Mouse (Mus musculus): ENCODE results near the gene Cep57l1. TPM values are rescaled to one million over a fixed set of nuclear protein-coding genes. Genes with fewer than 3 reads are reported as not detected.

Cep57l1 gene
- total RNA-seq, 2 experiments from 2014 or later = 8.5 to 8.6 TPM

DNA sequence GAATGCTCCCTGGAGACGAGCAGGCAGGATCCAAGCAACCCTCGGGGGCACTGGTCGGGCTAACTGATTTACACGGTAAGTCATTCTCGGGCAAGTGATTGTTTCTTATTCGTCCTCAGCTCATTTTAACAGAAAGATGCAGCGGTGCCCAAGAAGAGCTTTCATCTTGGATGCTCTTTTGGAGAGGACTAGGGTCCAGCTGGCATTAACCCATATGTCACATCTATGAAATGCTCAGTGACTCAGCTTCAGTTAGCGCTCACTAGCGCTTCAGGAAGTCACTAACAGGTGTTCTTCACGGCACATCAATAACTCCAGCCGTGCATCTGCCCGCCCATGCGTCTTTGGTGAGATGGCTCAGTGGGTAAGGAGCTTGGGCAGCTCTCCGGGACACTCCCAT is 94.1 kb downstream of the Cep57l1 start:
- TF ChIP-seq CTCF (conservative IDR thresholded peaks at IDR 0.05) = no peak
- no peak overlapping the region; the same call in 1 of the 2 replicates for H3K4me3 ChIP-seq
- DNase-seq (ENCODE audit: low spot score in 2 of 2) = no peak
- no peak overlapping the region for H3K27ac ChIP-seq

DNA sequence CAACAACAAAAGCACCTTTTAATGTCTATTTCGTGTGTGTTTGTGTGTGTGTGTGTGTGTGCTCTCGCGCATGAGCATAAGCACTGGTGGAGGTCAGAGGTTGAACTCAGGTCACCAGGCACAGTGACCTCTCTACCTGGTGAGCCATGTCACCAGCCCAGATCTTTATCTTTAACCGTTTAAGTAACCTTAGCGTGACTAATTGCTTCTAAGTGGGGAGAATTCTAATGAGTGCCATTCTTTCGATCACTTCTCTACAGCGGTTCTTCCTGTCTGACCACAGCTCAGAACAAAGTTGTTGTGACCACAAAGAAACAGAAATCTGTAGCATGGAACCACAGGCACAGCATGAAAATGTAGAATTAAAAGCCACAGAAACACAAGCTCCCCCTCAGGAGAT is 98.2 kb downstream of the Cep57l1 start:
- no peak overlapping the region for H3K4me3 ChIP-seq
- DNase-seq (ENCODE audit: low spot score in 2 of 2) = no peak
- TF ChIP-seq CTCF (conservative IDR thresholded peaks at IDR 0.05) = no peak
- no peak overlapping the region for H3K27ac ChIP-seq

DNA sequence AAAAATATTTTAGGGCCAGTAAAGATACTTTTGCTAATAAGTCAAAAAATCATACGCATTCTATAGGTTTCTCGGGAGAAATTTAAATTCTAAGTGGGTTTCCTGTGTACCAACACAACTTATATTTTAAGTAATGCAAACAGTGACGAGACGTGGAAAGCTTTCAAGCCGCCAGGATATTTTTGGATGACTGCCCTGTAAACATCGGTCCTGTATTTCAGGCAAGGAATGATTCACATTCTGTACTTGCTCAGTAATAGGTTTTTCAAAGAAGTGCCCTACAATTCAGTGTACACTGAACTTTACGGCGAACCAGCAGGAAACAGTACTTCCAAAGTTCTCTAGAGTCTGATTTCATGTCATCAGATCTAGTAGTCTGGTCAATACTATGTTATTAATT is 98.9 kb downstream of the Cep57l1 start:
- Histone ChIP-seq H3K27ac (no peak overlapping the region), H3K4me3 (no peak overlapping the region)
- DNase-seq (ENCODE audit: low spot score in 2 of 2) = no peak
- no peak for TF ChIP-seq CTCF (conservative IDR thresholded peaks at IDR 0.05)

DNA sequence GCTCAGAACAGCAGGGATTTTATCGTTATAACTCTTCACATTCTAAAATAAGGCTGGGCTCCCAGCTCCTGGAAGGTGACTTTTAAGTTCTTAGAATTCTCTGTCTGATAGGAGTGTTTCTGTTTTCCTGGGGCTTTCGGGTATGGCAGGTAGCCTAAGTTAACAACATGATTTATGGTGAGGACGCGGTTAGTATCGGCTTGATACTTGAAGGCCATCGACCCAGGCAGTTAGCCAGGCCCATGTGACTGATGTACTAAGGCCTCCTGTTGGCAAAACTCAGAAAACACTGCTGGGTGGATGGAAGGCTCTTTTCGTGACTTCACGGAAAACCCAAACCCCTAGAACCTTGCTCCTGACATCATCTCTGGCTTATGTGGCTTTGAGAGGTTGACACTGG is 100.3 kb downstream of the Cep57l1 start:
- no peak for TF ChIP-seq CTCF (conservative IDR thresholded peaks at IDR 0.05)
- Histone ChIP-seq H3K4me3 (no peak overlapping the region), H3K27ac (no peak overlapping the region)
- DNase-seq (ENCODE audit: low spot score in 2 of 2) = no peak

DNA sequence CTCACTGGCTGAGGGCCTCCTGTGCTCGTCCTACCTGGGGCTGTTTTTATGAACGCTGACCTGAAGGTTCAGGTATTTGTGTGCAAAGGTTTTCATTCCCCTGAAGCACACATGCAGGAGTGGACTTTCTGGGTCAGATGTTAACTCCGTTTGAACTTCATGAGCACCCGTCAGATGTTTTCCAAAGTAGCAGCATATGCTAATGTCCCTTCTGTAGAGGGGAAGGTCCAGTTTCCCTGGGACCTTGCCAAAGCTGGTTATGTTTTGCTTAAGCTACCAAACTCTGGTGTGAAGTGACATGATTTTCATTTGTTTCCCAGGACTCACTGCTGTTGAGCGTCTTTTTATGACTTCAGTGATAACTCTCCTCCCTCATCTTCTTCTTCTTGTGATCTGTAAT is 110.0 kb downstream of the Cep57l1 start:
- no peak for DNase-seq (ENCODE audit: low spot score in 2 of 2)

DNA sequence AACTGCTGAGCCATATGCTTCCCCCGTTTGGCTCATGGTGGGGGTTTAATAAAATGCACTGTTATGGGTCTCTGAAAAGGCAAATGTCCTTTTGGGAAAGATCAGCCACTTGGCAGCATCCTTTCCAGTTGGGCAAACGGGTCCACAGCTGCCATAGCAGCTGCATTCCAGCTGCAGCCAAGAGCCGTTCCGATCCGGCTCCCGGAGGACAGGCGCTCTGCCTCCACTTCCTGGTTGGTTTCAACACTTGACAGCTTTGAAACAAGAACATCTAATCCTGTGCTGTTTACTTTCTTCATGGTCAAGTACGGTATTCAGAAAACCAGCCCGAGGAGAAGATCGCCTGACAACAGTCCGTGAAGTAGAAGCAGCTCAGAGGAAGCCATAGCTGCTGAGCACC is 112.6 kb downstream of the Cep57l1 start:
- no peak for DNase-seq (ENCODE audit: low spot score in 2 of 2)
- TF ChIP-seq CTCF (conservative IDR thresholded peaks at IDR 0.05) = no peak
- H3K4me3 ChIP-seq = no peak overlapping the region
- no peak overlapping the region for H3K27ac ChIP-seq

More for the DNA sequence above, 110.0 kb downstream of the Cep57l1 start:
- TF ChIP-seq CTCF (conservative IDR thresholded peaks at IDR 0.05) = no peak
- Histone ChIP-seq H3K27ac (no peak overlapping the region), H3K4me3 (no peak overlapping the region)

DNA sequence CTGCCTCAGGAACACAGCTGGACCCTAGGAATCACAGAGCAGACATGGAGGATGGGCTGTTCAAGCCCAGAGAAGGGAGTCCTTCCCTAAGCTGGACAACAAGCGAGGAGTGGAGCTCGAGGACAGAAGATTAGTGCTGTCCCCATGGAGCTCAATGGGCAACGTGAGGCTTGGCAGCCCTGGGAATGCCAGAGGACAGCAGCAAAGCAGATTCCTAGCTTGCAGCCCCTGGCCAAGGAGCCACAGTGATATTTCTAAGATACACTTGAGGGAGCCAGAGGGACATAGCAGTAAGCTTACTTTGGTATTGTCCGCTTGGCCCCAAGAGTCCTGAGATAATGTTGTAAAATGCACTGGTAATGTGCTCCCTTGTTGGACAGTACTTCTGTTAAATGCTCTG is 118.7 kb downstream of the Cep57l1 start:
- no peak overlapping the region for H3K4me3 ChIP-seq
- H3K27ac ChIP-seq = no peak overlapping the region
- 0 out of 2 replicates have a peak, but pooled peaks have one; percentile 18 for TF ChIP-seq CTCF (conservative IDR thresholded peaks at IDR 0.05)
- DNase-seq (ENCODE audit: low spot score in 2 of 2) = no peak

DNA sequence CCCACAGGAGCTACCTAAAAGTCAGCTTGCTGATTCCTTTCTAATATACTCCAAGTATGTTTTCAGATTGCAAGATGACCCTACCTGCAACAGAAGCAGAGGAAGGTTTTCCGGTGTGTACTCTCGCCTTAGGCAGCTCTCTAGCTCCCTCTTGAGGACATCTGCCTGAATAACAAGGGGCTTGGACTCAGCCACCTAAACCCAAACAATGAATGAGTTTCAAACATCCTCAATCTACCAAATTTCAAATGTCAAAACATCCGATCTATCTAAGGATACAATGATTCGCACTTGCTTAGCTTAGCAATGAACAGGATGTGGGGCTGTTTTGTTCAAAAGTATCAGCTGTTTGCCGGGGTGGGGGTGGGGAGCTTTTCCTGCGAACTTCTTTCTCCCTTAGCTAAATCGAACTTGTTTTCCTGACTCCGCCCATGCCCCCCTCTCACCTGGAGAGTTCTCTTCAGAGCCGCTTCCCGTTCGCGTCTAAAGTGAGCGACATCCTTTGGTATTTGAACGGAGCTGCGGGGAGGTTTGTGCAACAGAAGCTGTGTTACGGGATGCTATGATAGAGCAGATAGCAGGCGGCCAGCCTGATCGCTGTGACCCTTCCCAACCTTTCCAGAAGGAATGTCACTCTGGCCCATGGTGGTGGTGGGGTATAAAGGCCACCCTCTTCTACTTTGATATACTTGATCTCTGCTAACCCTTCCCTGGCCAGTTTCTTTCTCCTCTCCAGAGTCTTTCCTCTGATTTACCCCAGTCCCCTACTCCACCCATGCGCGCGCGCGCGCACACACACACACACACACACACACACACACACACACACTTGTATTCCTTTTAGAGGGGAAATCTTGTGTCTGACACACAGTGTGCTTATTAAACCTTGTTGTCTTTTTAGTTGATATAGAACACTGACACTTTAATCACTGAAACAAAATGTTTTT is 119.5 kb downstream of the Cep57l1 start:
- TF ChIP-seq CTCF (conservative IDR thresholded peaks at IDR 0.05) = peak; percentile 92
- Histone ChIP-seq H3K4me3 (peak overlapping the region; percentile 51), H3K27ac (no peak overlapping the region)
- DNase-seq (ENCODE audit: low spot score in 2 of 2) = peak; percentile 23 to 75

DNA sequence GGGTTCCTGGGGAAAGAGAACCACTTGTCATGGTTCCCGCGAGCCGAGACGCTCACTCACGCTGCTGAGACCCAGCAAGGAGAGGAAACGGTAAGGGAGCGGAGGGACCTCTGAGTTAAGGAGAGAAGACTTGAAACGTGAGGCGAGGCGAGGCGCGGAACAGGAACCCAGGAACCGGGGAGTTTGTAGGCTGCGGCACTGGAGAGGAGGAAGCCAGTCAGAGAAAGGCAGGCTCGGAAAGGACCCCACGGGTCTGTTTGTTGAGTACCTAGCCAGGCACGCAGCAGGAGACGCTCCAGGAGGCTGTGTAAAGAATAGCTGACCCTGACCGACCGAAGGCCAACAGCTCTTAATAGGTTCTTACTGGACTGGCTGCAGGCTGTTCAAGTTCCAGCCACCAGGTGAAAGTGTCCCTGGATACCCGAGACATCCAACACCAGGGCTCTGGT is 125.1 kb downstream of the Cep57l1 start:
- DNase-seq (ENCODE audit: low spot score in 2 of 2) = no peak
- TF ChIP-seq CTCF (conservative IDR thresholded peaks at IDR 0.05) = peak; percentile 24; the same call in 1 of the 2 replicates
- Histone ChIP-seq H3K4me3 (no peak overlapping the region), H3K27ac (no peak overlapping the region)

DNA sequence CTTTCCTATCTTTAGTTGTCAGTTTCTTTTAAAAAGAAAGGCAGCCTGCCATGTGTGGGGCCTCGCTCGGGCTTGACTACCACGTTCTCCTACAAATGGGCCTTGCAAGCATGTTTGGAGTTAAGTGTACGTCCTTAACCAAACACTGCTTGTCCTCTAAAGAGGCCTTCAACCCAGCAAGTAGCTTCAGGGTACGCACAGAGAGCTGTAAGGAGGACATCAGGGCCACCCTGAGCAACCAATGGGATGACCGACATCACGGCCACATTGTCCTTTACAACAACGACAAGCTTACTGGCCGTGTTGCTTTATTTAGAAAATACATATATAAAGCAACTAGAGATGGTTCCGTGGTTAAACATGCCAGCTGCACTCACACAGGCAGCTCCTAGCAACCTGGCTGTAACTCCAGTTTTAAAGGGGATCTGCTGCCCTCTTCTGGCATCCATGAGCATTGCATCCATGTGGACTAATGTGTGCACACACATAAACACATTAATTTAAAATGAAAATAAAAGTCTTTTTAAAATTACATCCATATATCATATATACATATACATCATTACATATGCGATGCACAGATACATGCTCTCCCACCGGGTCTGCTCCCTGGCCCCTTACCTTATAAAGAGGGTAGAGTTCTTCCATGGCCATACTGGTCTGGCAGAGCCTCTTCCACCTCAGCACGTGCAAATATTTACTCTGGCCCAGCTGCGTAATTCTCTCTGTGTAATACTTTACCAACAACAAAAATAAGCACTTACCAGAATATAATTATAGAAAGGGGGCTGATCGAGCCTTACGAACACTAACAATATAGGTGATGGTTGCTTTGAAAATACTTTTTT is 126.9 kb downstream of the Cep57l1 start:
- DNase-seq (ENCODE audit: low spot score in 2 of 2) = peak; percentile 81 to 91
- Histone ChIP-seq H3K4me3 (no peak overlapping the region), H3K27ac (no peak overlapping the region)
- TF ChIP-seq CTCF (conservative IDR thresholded peaks at IDR 0.05) = peak; percentile 94

DNA sequence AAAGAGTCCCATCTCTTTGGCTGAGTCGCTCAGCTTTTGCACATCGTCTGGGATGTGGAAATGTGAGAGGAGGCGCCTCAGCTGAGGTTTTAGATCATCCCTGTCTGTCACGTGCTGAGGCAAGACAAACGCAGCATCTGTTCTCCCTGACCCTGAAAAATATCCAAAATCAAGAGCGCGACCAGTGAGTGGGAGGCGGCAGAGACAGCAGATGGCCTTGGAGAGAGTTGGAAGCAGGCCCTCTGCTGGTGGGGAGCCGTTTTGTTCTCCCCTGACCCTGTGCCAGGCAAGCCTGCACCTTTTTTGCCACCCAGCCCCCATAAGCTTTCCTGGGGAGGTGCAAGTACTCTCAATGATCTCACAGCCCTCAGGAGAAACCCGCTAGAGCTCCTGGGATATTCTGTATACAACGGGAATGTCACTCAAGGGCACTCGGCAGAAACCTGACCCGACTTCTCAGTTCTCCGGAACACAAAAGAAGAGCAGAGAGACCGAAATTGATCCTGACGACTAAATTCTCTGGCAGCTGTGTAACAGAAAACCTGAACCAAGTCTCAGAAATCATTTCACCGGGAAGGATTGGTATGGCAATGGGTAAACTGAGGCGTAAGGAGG is 130.8 kb downstream of the Cep57l1 start:
- peak overlapping the region; percentile 69 for H3K27ac ChIP-seq
- H3K4me3 ChIP-seq = peak overlapping the region; percentile 29
- TF ChIP-seq CTCF (conservative IDR thresholded peaks at IDR 0.05) = peak; percentile 83
- peak; percentile 67 to 72 for DNase-seq (ENCODE audit: low spot score in 2 of 2)

DNA sequence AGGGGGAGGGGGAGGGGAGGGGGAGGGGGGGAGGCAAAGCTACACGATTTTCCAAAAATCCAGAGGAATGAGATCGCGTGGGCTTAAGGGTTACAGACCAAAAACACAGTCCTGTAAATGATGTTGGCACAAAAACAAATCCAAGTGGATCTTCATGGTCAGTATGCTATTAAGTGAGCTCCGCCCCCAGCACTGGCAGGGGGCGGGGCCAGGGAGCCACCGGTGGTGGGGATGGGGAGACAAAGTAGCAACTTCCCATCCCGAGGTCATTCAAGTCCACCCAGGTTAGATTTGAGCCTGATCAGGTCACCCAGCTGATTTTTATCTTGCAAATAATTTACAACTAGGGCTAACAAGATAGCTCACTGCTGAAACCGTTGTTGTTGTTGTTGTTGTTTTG is 132.3 kb downstream of the Cep57l1 start:
- TF ChIP-seq CTCF (conservative IDR thresholded peaks at IDR 0.05) = no peak
- H3K4me3 ChIP-seq = no peak overlapping the region
- DNase-seq (ENCODE audit: low spot score in 2 of 2) = no peak
- H3K27ac ChIP-seq = no peak overlapping the region

DNA sequence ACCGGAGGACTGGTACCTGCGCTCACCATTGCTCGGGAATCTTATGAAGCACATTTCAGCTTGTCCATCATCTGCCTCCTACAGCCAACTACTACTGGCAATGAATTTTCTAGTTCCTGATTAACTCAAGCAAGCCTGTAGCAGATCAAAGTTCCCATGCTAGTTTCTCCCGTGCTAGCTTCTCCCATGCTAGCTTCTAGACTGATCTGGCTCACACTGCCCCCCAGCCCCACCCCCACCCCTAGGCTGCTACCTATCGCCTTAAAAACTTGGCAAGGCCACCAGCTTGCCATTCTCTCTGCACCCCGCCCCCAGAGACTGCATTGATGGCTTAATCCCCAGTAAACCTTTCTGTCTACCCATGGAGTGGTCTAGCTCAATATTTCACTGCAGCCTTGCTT is 133.0 kb downstream of the Cep57l1 start:
- no peak overlapping the region for H3K4me3 ChIP-seq
- H3K27ac ChIP-seq = no peak overlapping the region
- DNase-seq (ENCODE audit: low spot score in 2 of 2) = no peak
- no peak for TF ChIP-seq CTCF (conservative IDR thresholded peaks at IDR 0.05)

All from layer of hippocampus, adult 2 months (tissue).